17 mouse cellular contexts compared by ENCODE assay signal in the genomic region with DNA sequence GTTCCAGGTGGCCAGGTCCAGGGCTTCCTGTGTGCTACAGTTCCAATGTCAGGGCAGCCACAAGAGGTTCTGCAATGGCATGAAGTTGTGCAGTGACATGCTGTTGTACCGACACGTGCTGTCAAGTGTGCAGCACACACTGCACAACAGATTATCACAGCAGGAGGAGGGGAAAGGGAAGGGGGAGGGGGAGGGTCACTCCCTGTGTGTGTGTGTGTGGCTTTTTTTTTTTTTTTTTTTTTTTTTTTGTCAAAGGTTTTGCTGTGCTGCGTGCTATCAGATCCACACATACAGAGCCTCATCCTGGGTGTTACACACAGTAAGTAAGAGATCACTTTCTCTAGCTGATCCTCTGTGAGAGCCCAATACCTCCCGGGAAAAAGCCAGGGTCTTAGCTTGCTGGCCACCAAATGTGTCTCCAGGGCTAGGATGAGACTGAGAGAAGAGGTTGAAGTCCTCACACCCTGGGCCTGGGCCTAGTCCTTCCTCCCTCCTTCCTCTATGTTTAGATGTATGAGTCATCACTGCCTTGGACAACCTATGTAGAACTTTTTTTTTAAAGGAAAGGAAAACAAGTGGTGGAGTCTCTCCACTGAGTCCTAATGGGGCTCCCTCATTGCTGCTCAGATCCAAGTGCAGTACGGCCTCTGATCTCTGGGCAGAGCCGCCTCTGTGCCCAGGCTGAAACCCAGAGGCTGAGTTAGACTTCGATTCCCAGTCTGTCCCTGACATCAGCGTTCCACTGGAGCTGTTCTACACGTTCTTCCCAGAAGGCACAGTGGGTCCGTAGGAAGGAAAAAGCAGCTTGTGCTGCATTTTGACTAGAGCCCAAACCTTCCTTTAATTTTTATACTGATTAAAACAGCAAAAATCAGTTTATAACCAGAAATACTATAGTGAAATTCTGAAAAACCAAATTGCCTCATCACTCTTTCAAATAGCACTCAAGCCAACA.
A peak's percentile ranks its signal among the peaks of the same experiment; 100 is the strongest.
DNase-seq lines count a peak whose midpoint lies in the region; ATAC-seq and TF ChIP-seq lines count a peak whose summit lies in the region.
"Had no signal": no experiment of that assay in that cellular context is flagged by ENCODE, and none has a peak within 500 bp of the region (broad histone marks: within the 10 kb centered on the region; RNA-seq: fewer than 3 reads in every experiment).

No protein-coding gene starts in this region.

- H3K27me3 ChIP-seq in heart, embryonic 10.5 days (ENCODE audit: insufficient read depth, poor library complexity, severe bottlenecking): no peaks in the 10 kb centered on the region
- H3K27me3 ChIP-seq in MEL (ENCODE audit: control insufficient read depth in 1 of 2, insufficient read depth in 2 of 2, low read length in 2 of 2): no peaks in the 10 kb centered on the region
- H3K27me3 ChIP-seq in hindbrain, postnatal 0 days (ENCODE audit: insufficient read depth, low read length): no peaks in the 10 kb centered on the region
- H3K27me3 ChIP-seq: embryonic facial prominence, embryonic 12.5 days; forebrain, embryonic 15.5 days; kidney, embryonic 15.5 days; neural tube, embryonic 12.5 days had no signal

- WGBS in heart, embryonic 10.5 days: 67% methylated on average over 10 of the region's 10 CpGs
- WGBS in hindbrain, postnatal 0 days: 65% methylated on average over 10 of the region's 10 CpGs

- intact Hi-C loops in heart, postnatal 10 days (cut with DNase I): no loop called here
- intact Hi-C loops in left cerebral cortex, adult 2 months (cut with DNase I): no loop called here

- DNase-seq in heart, embryonic 10.5 days (ENCODE audit: low spot score): no peak
- DNase-seq in heart, postnatal 10 days: no peak
- no peak for DNase-seq in left cerebral cortex, adult 2 months (ENCODE audit: extremely low spot score in 1 of 2, low spot score in 2 of 2)
- no peak for DNase-seq in left cerebral cortex, adult 9 months (ENCODE audit: low spot score in 2 of 2)
- peak; percentile 23 for DNase-seq in MEL (ENCODE audit: low read depth, low spot score)
- no peak for DNase-seq in hindbrain, postnatal 0 days (ENCODE audit: low spot score)
- no peak for DNase-seq in right cerebral cortex, postnatal 10 days (ENCODE audit: low spot score in 2 of 2)
- no peak for DNase-seq in urinary bladder, postnatal 25 days (ENCODE audit: low spot score)
- DNase-seq: adrenal gland, postnatal 14 days; cerebellum, adult 8-10 months; lung, postnatal 4 days; thymus, postnatal 36 days had no signal

- TF ChIP-seq EP300 in MEL (IDR thresholded peaks at IDR 0.05; ENCODE audit: low read depth in 1 of 2, low read length in 2 of 2): no peak

- no peak for ATAC-seq in hindbrain, postnatal 0 days
- ATAC-seq: CD4-positive, CD25-positive, alpha-beta regulatory T cell, adult 4 months; forebrain, embryonic 15.5 days had no signal

- H3K36me3 ChIP-seq in heart, embryonic 10.5 days: no peaks in the 10 kb centered on the region
- H3K36me3 ChIP-seq in MEL (ENCODE audit: control insufficient read depth in 1 of 2, insufficient read depth in 2 of 2, low read length in 2 of 2): no peaks in the 10 kb centered on the region
- H3K36me3 ChIP-seq in hindbrain, postnatal 0 days (ENCODE audit: insufficient read depth, low read length): no peaks in the 10 kb centered on the region
- H3K36me3 ChIP-seq: embryonic facial prominence, embryonic 12.5 days; forebrain, embryonic 15.5 days; kidney, embryonic 15.5 days; neural tube, embryonic 12.5 days had no signal

- peaks cover 23% of the 10 kb centered on the region for H3K4me1 ChIP-seq in heart, embryonic 10.5 days
- H3K4me1 ChIP-seq in MEL (ENCODE audit: control insufficient read depth in 1 of 2, insufficient read depth in 2 of 2, low read length in 2 of 2): no peaks in the 10 kb centered on the region; a peak in 1 of 4 replicates
- peaks cover 8% of the 10 kb centered on the region; the same call in 1 of the 2 replicates for H3K4me1 ChIP-seq in hindbrain, postnatal 0 days (ENCODE audit: insufficient read depth, low read length)
- H3K4me1 ChIP-seq: embryonic facial prominence, embryonic 12.5 days; forebrain, embryonic 15.5 days had no signal

- H3K4me2 ChIP-seq in hindbrain, postnatal 0 days (ENCODE audit: low read depth, low read length): no peak overlapping the region
- H3K4me2 ChIP-seq: embryonic facial prominence, embryonic 12.5 days; forebrain, embryonic 15.5 days; kidney, embryonic 15.5 days; neural tube, embryonic 12.5 days had no signal

- no peaks in the 10 kb centered on the region for H3K79me2 ChIP-seq in MEL (ENCODE audit: control insufficient read depth, insufficient read depth, low read length, poor library complexity)

- H3K27ac ChIP-seq in heart, embryonic 10.5 days: peak overlapping the region; percentile 18; the same call in 1 of the 2 replicates
- peak overlapping the region; percentile 32; the same call in 1 of the 2 replicates for H3K27ac ChIP-seq in left cerebral cortex, adult 2 months
- no peak overlapping the region for H3K27ac ChIP-seq in MEL (ENCODE audit: control insufficient read depth, low read depth, low read length)
- peak overlapping the region; percentile 65 for H3K27ac ChIP-seq in hindbrain, postnatal 0 days
- H3K27ac ChIP-seq: embryonic facial prominence, embryonic 12.5 days; forebrain, embryonic 15.5 days; kidney, embryonic 15.5 days had no signal

- TF ChIP-seq CTCF in left cerebral cortex, adult 2 months (IDR thresholded peaks at IDR 0.05): no peak
- TF ChIP-seq CTCF in MEL (IDR thresholded peaks at IDR 0.05 in 2 of 3, conservative IDR thresholded peaks at IDR 0.05 in 1 of 3; ENCODE audit: control insufficient read depth in 1 of 3, insufficient read depth in 1 of 3, low read depth in 2 of 3, low read length in 3 of 3, poor library complexity in 1 of 3, severe bottlenecking in 1 of 3): no peak
- TF ChIP-seq CTCF in hindbrain, postnatal 0 days (IDR thresholded peaks at IDR 0.05; ENCODE audit: low read depth): no peak

- no peak overlapping the region for H3K9ac ChIP-seq in MEL (ENCODE audit: control insufficient read depth, low read depth, low read length, poor library complexity, severe bottlenecking)
- H3K9ac ChIP-seq in hindbrain, postnatal 0 days (replicated peaks; ENCODE audit: low read length): no peak overlapping the region
- H3K9ac ChIP-seq: embryonic facial prominence, embryonic 12.5 days; forebrain, embryonic 15.5 days; kidney, embryonic 15.5 days; neural tube, embryonic 12.5 days had no signal

- no peak overlapping the region for H3K4me3 ChIP-seq in heart, embryonic 10.5 days
- no peak overlapping the region for H3K4me3 ChIP-seq in left cerebral cortex, adult 2 months
- H3K4me3 ChIP-seq in MEL (ENCODE audit: control insufficient read depth in 1 of 2, insufficient read depth in 1 of 2, low read depth in 2 of 2, low read length in 2 of 2): no peak overlapping the region
- H3K4me3 ChIP-seq in hindbrain, postnatal 0 days (ENCODE audit: low read length): no peak overlapping the region
- H3K4me3 ChIP-seq: embryonic facial prominence, embryonic 12.5 days; forebrain, embryonic 15.5 days; kidney, embryonic 15.5 days; neural tube, embryonic 12.5 days had no signal

- H3K9me3 ChIP-seq in heart, embryonic 10.5 days: no peaks in the 10 kb centered on the region
- H3K9me3 ChIP-seq in MEL (replicated peaks; ENCODE audit: insufficient read depth, low read length): no peaks in the 10 kb centered on the region
- no peaks in the 10 kb centered on the region for H3K9me3 ChIP-seq in hindbrain, postnatal 0 days (ENCODE audit: low read length)
- H3K9me3 ChIP-seq: embryonic facial prominence, embryonic 12.5 days; forebrain, embryonic 15.5 days; kidney, embryonic 15.5 days; neural tube, embryonic 12.5 days had no signal

- TF ChIP-seq POLR2A in MEL (IDR thresholded peaks at IDR 0.05; ENCODE audit: control insufficient read depth in 1 of 2, insufficient read depth in 1 of 2, low read depth in 1 of 2, low read length in 2 of 2, poor library complexity in 1 of 2): no peak

- TF ChIP-seq RAD21 in MEL (IDR thresholded peaks at IDR 0.05; ENCODE audit: low read depth, low read length): no peak

TF ChIP-seq in MEL, 35 proteins besides CTCF, POLR2A, EP300 and RAD21:
- peak; percentile 73 for TF ChIP-seq ZNF384 (IDR thresholded peaks at IDR 0.05; ENCODE audit: low read depth, low read length)
- TF ChIP-seq HCFC1 (IDR thresholded peaks at IDR 0.05; ENCODE audit: low read depth, low read length): no peak
